Mouse (Mus musculus) intestine, embryonic 15.5 days (tissue): ENCODE data around the gene Cldn6. TPM values are rescaled to one million over a fixed set of nuclear protein-coding genes. Genes with fewer than 3 reads are reported as not detected.

Source experiments
- ATAC-seq: fragments of 200-750 bp; cut with Nextera tagmentation; 2 replicates; pipeline ENCODE4 v1.8.0; 2017; ENCODE audit warnings: moderate TSS enrichment, moderate library complexity
- H3K27ac ChIP-seq: fragments of 300-500 bp; sonication (generic); 2 replicates; pipeline ENCODE4 v1.5.1; 2015; ENCODE audit warnings: mild to moderate bottlenecking, inconsistent platforms
- H3K27me3 ChIP-seq: fragments of 300-500 bp; sonication (generic); replicated peaks from 2 replicates; pipeline ENCODE4 v1.6.1; 2015; ENCODE audit warnings: inconsistent platforms
- H3K36me3 ChIP-seq: fragments of 300-500 bp; sonication (generic); 2 replicates; pipeline ENCODE4 v1.6.1; 2015; ENCODE audit warnings: inconsistent platforms
- H3K4me1 ChIP-seq: fragments of 300-500 bp; sonication (generic); replicated peaks from 2 replicates; pipeline ENCODE4 v1.6.1; 2015; ENCODE audit warnings: inconsistent platforms
- H3K4me2 ChIP-seq: fragments of 300-500 bp; sonication (generic); replicated peaks from 2 replicates; pipeline ENCODE4 v1.6.1; 2015; ENCODE audit warnings: mild to moderate bottlenecking, inconsistent platforms
- H3K4me3 ChIP-seq: fragments of 300-500 bp; sonication (generic); replicated peaks from 2 replicates; pipeline ENCODE4 v1.5.1; 2015; ENCODE audit warnings: inconsistent platforms
- H3K9ac ChIP-seq: fragments of 300-500 bp; sonication (generic); 2 replicates; pipeline ENCODE4 v1.6.1; 2015; ENCODE audit warnings: inconsistent platforms
- H3K9me3 ChIP-seq: fragments of 300-500 bp; sonication (generic); 2 replicates; pipeline ENCODE4 v1.6.1; 2016; ENCODE audit warnings: inconsistent platforms
- WGBS: fragments of 180-500 bp; shearing (Covaris S2); methylation state at CpG from one replicate; pipeline ENCODE4 v1.1.7; 2015; 5-methylcytosine and 5-hydroxymethylcytosine counted together
- polyA plus RNA-seq: library from polyadenylated mRNA; unstranded; fragments of >200 nt; fragmentation: Nextera tagmentation; extraction: Ambion mirVana; gene quantifications from 2 replicates; pipeline ENCODE4 v1.2.1, GENCODE M21; 2015

The Cldn6 gene
- 42.8 and 46.2 TPM in 2 replicates for polyA plus RNA-seq

- H3K9me3 ChIP-seq = no peaks in the 10 kb centered on the region
- H3K4me1 ChIP-seq = peaks cover 53% of the 10 kb centered on the region
- peak within 1 kb of the TSS; percentile 28 for H3K9ac ChIP-seq
- H3K27ac ChIP-seq = peak within 1 kb of the TSS; percentile 27; the same call in 1 of the 2 replicates
- no peaks in the 10 kb centered on the region for H3K36me3 ChIP-seq
- H3K4me2 ChIP-seq = peak within 1 kb of the TSS; percentile 62
- H3K4me3 ChIP-seq = peak within 1 kb of the TSS; percentile 32
- no peak for ATAC-seq
- H3K27me3 ChIP-seq = peaks cover 38% of the 10 kb centered on the region
- 3% methylated on average over 35 of the region's 38 CpGs for WGBS
Observed at GRCm38 (mm10) chr17:23679127-23679835, at the start of gene Cldn6. Gene Cldn6, plus strand, starts transcription at chr17:23679249.

- no peak overlapping the region for H3K27ac ChIP-seq
- 19% methylated on average over 22 of the region's 22 CpGs for WGBS
- 0 out of 2 replicates have a peak overlapping the region, but pooled peaks have one; percentile 10 for H3K4me3 ChIP-seq
- no peaks in the 10 kb centered on the region for H3K9me3 ChIP-seq
- peak overlapping the region; percentile 32; the same call in 1 of the 2 replicates for H3K9ac ChIP-seq
- H3K4me2 ChIP-seq = peak overlapping the region; percentile 62
- H3K4me1 ChIP-seq = 0 out of 2 replicates have a peak, but pooled peaks cover 3% of the 10 kb centered on the region
- H3K27me3 ChIP-seq = no peaks in the 10 kb centered on the region
- no peaks in the 10 kb centered on the region for H3K36me3 ChIP-seq
- peak; percentile 93 for ATAC-seq
Observed at GRCm38 (mm10) chr17:23630195-23631020, 48.6 kb upstream of the Cldn6 start.

- H3K4me2 ChIP-seq = no peak overlapping the region
- H3K4me1 ChIP-seq = 0 out of 2 replicates have a peak, but pooled peaks cover 3% of the 10 kb centered on the region
- H3K36me3 ChIP-seq = no peaks in the 10 kb centered on the region
- WGBS = 71% methylated on average over 8 of the region's 8 CpGs
- no peak for ATAC-seq
- no peak overlapping the region for H3K4me3 ChIP-seq
- no peak overlapping the region for H3K27ac ChIP-seq
- H3K9me3 ChIP-seq = no peaks in the 10 kb centered on the region
- no peak overlapping the region for H3K9ac ChIP-seq
- no peaks in the 10 kb centered on the region for H3K27me3 ChIP-seq
Observed at GRCm38 (mm10) chr17:23631241-23631640, 47.8 kb upstream of the Cldn6 start.

GRCm38 (mm10) chr17:23644613-23645495, 34.2 kb upstream of the Cldn6 start, which contains the start of gene Mmp25:
Gene Mmp25, minus strand, starts transcription at chr17:23645277.
- ATAC-seq = peak; percentile 66
- Histone ChIP-seq H3K9ac (peak within 1 kb of the TSS; percentile 48), H3K36me3 (no peaks in the 10 kb centered on the region), H3K27ac (no peak within 1 kb of the TSS), H3K9me3 (no peaks in the 10 kb centered on the region), H3K4me2 (peak within 1 kb of the TSS; percentile 85), H3K4me1 (peaks cover 10% of the 10 kb centered on the region; the same call in 1 of the 2 replicates), H3K27me3 (peaks cover 13% of the 10 kb centered on the region), H3K4me3 (peak within 1 kb of the TSS; percentile 46)
- WGBS = under 1% methylated on average over 58 of the region's 58 CpGs

GRCm38 (mm10) chr17:23645894-23646293, 33.2 kb upstream of the Cldn6 start:
- no peak overlapping the region for H3K4me2 ChIP-seq
- no peak overlapping the region for H3K4me3 ChIP-seq
- H3K9ac ChIP-seq = no peak overlapping the region
- H3K9me3 ChIP-seq = no peaks in the 10 kb centered on the region
- no peak overlapping the region for H3K27ac ChIP-seq
- no peaks in the 10 kb centered on the region for H3K36me3 ChIP-seq
- 41% methylated on average over 10 of the region's 10 CpGs for WGBS
- no peak for ATAC-seq
- peaks cover 10% of the 10 kb centered on the region; the same call in 1 of the 2 replicates for H3K4me1 ChIP-seq
- peaks cover 13% of the 10 kb centered on the region for H3K27me3 ChIP-seq

- Histone ChIP-seq H3K27ac (no peak overlapping the region), H3K9me3 (no peaks in the 10 kb centered on the region), H3K4me2 (no peak overlapping the region), H3K36me3 (no peaks in the 10 kb centered on the region), H3K4me1 (no peaks in the 10 kb centered on the region), H3K9ac (no peak overlapping the region), H3K27me3 (0 out of 2 replicates have a peak, but pooled peaks cover 4% of the 10 kb centered on the region), H3K4me3 (no peak overlapping the region)
- no peak for ATAC-seq
- WGBS = 76% methylated on average over 6 of the region's 6 CpGs
Observed at GRCm38 (mm10) chr17:23651363-23651762, 27.7 kb upstream of the Cldn6 start.

GRCm38 (mm10) chr17:23653324-23653723, 25.7 kb upstream of the Cldn6 start:
- Histone ChIP-seq H3K4me3 (no peak overlapping the region), H3K9ac (no peak overlapping the region), H3K4me2 (no peak overlapping the region), H3K9me3 (no peaks in the 10 kb centered on the region), H3K27ac (no peak overlapping the region), H3K4me1 (no peaks in the 10 kb centered on the region), H3K36me3 (no peaks in the 10 kb centered on the region), H3K27me3 (no peaks in the 10 kb centered on the region; the same call in 1 of the 2 replicates)
- no peak for ATAC-seq
- WGBS = 80% methylated on average over 2 of the region's 2 CpGs

- Histone ChIP-seq H3K9me3 (no peaks in the 10 kb centered on the region), H3K9ac (no peak overlapping the region), H3K4me3 (no peak overlapping the region), H3K27ac (no peak overlapping the region), H3K4me1 (no peaks in the 10 kb centered on the region), H3K27me3 (no peaks in the 10 kb centered on the region; the same call in 1 of the 2 replicates), H3K4me2 (no peak overlapping the region), H3K36me3 (no peaks in the 10 kb centered on the region)
- 56% methylated on average over 6 of the region's 6 CpGs for WGBS
- no peak for ATAC-seq
Observed at GRCm38 (mm10) chr17:23654001-23654400, 25.0 kb upstream of the Cldn6 start.

GRCm38 (mm10) chr17:23654410-23654809, 24.6 kb upstream of the Cldn6 start:
- Histone ChIP-seq H3K27me3 (peaks cover 3% of the 10 kb centered on the region; the same call in 1 of the 2 replicates), H3K36me3 (no peaks in the 10 kb centered on the region), H3K9ac (no peak overlapping the region), H3K4me3 (no peak overlapping the region), H3K4me2 (no peak overlapping the region), H3K27ac (no peak overlapping the region), H3K9me3 (no peaks in the 10 kb centered on the region), H3K4me1 (no peaks in the 10 kb centered on the region)
- WGBS = 69% methylated on average over 2 of the region's 2 CpGs
- ATAC-seq = no peak

GRCm38 (mm10) chr17:23658450-23658849, 20.6 kb upstream of the Cldn6 start:
- Histone ChIP-seq H3K27me3 (peaks cover 22% of the 10 kb centered on the region), H3K4me1 (no peaks in the 10 kb centered on the region)
- 77% methylated on average over 3 of the region's 3 CpGs for WGBS

GRCm38 (mm10) chr17:23660117-23660875, 18.8 kb upstream of the Cldn6 start, which contains the start of gene Bicdl2:
Gene Bicdl2, plus strand, starts transcription at chr17:23660506.
- no peaks in the 10 kb centered on the region for H3K9me3 ChIP-seq
- H3K9ac ChIP-seq = peak within 1 kb of the TSS; percentile 20; the same call in 1 of the 2 replicates
- H3K27me3 ChIP-seq = peaks cover 22% of the 10 kb centered on the region
- H3K4me1 ChIP-seq = peaks cover 7% of the 10 kb centered on the region; the same call in 1 of the 2 replicates
- H3K4me3 ChIP-seq = peak within 1 kb of the TSS; percentile 43
- WGBS = 5% methylated on average over 27 of the region's 27 CpGs
- no peaks in the 10 kb centered on the region for H3K36me3 ChIP-seq
- ATAC-seq = peak; percentile 80
- peak within 1 kb of the TSS; percentile 73 for H3K4me2 ChIP-seq
- no peak within 1 kb of the TSS for H3K27ac ChIP-seq

More at GRCm38 (mm10) chr17:23658450-23658849, 20.6 kb upstream of the Cldn6 start:
- Histone ChIP-seq H3K4me3 (no peak overlapping the region), H3K4me2 (no peak overlapping the region), H3K36me3 (no peaks in the 10 kb centered on the region), H3K9ac (no peak overlapping the region), H3K9me3 (no peaks in the 10 kb centered on the region), H3K27ac (no peak overlapping the region)
- ATAC-seq = no peak
